Mouse (Mus musculus) C2C12 (cell line): ENCODE measurements around the gene Ift43. TPM values are rescaled to one million over a fixed set of nuclear protein-coding genes. Genes with fewer than 3 reads are reported as not detected.

ENCODE experiments used
- H3K27me3 ChIP-seq: one replicate; pipeline ENCODE4 v1.6.1; 2011; ENCODE audit not compliant: control insufficient read depth, insufficient read depth, insufficient read length
- H3K36me3 ChIP-seq: one replicate; pipeline ENCODE4 v1.6.1; 2011; ENCODE audit not compliant: control insufficient read depth, insufficient read depth
- H3K4me3 ChIP-seq: one replicate; pipeline ENCODE4 v1.5.1; 2011; ENCODE audit warnings: mild to moderate bottlenecking, control low read depth; ENCODE audit not compliant: poor library complexity, insufficient read depth, severe bottlenecking
- H3K79me2 ChIP-seq: one replicate; pipeline ENCODE4 v1.6.1; 2011; ENCODE audit not compliant: control insufficient read depth, insufficient read depth
- H3K79me3 ChIP-seq: one replicate; pipeline ENCODE4 v1.6.1; 2011; ENCODE audit warnings: low read depth, control low read depth
- H3ac ChIP-seq: one replicate; pipeline ENCODE3; 2011; ENCODE audit warnings: low read depth; ENCODE audit not compliant: control insufficient read depth, insufficient read length
- CEBPB ChIP-seq: IDR thresholded peaks from one replicate; pipeline ENCODE4 v1.6.1; 2011; ENCODE audit warnings: low read depth, mild to moderate bottlenecking, control low read depth, moderate library complexity
- CTCF ChIP-seq: IDR thresholded peaks from one replicate; pipeline ENCODE4 v1.5.1; 2011; ENCODE audit not compliant: control insufficient read depth, insufficient read depth, insufficient read length
- FOSL1 ChIP-seq: IDR thresholded peaks from one replicate; pipeline ENCODE4 v1.8.0; 2011; ENCODE audit warnings: mild to moderate bottlenecking, low read length; ENCODE audit not compliant: poor library complexity, insufficient read depth, severe bottlenecking
- MAX ChIP-seq: IDR thresholded peaks from one replicate; pipeline ENCODE4 v1.6.1; 2011; ENCODE audit warnings: mild to moderate bottlenecking, control low read depth
- MYOD1 ChIP-seq: IDR thresholded peaks from one replicate; pipeline ENCODE4 v1.6.1; 2011; ENCODE audit warnings: low read depth; ENCODE audit not compliant: control insufficient read depth, insufficient read length
- MYOG ChIP-seq: IDR thresholded peaks from one replicate; pipeline ENCODE4 v1.6.1; 2011; ENCODE audit not compliant: control insufficient read depth, insufficient read length; ENCODE audit errors: extremely low read depth
- USF1 ChIP-seq: IDR thresholded peaks from one replicate; pipeline ENCODE4 v1.6.1; 2011; ENCODE audit warnings: low read depth, mild to moderate bottlenecking, control low read depth, moderate library complexity
- polyA plus RNA-seq: library from polyadenylated mRNA; unstranded; fragments of >200 nt; fragmentation: generic; extraction: Trizol; gene quantifications from one replicate; pipeline ENCODE4 v1.2.1, GENCODE M21; 2012; ENCODE audit warnings: missing spikeins

Gene Ift43
- polyA plus RNA-seq, 1 experiment, result 45.1 TPM

- no peak overlapping the region for H3ac ChIP-seq
- no peaks in the 10 kb centered on the region for H3K27me3 ChIP-seq
- H3K79me3 ChIP-seq, result no peaks in the 10 kb centered on the region
- H3K79me2 ChIP-seq, result no peaks in the 10 kb centered on the region
- TF ChIP-seq USF1, result no peak
- no peak for TF ChIP-seq CEBPB
- no peak for TF ChIP-seq MAX
- TF ChIP-seq FOSL1, result no peak
- no peak for TF ChIP-seq MYOD1
- TF ChIP-seq CTCF, result no peak
- no peak for TF ChIP-seq MYOG
- H3K36me3 ChIP-seq, result no peaks in the 10 kb centered on the region
- H3K4me3 ChIP-seq, result no peak overlapping the region
Measured at GRCm38 (mm10) chr12:86161436-86161835, 79.1 kb downstream of the Ift43 start.

GRCm38 (mm10) chr12:86161942-86162341 is 79.6 kb downstream of the Ift43 start:
- Histone ChIP-seq H3K36me3 (no peaks in the 10 kb centered on the region), H3K4me3 (no peak overlapping the region), H3ac (no peak overlapping the region), H3K27me3 (no peaks in the 10 kb centered on the region), H3K79me2 (no peaks in the 10 kb centered on the region), H3K79me3 (no peaks in the 10 kb centered on the region)
- no peak for TF ChIP-seq FOSL1
- TF ChIP-seq MAX, result no peak
- TF ChIP-seq MYOG, result no peak
- no peak for TF ChIP-seq USF1
- no peak for TF ChIP-seq CEBPB
- TF ChIP-seq MYOD1, result no peak
- no peak for TF ChIP-seq CTCF

GRCm38 (mm10) chr12:86162890-86163816 is 80.8 kb downstream of the Ift43 start:
- peaks cover 9% of the 10 kb centered on the region for H3K27me3 ChIP-seq
- H3K4me3 ChIP-seq, result no peak overlapping the region
- H3K36me3 ChIP-seq, result no peaks in the 10 kb centered on the region
- no peak for TF ChIP-seq FOSL1
- no peak for TF ChIP-seq MYOD1
- TF ChIP-seq USF1, result no peak
- no peak for TF ChIP-seq CTCF
- no peak for TF ChIP-seq MYOG
- TF ChIP-seq CEBPB, result no peak
- no peak for TF ChIP-seq MAX
- no peaks in the 10 kb centered on the region for H3K79me2 ChIP-seq
- no peak overlapping the region for H3ac ChIP-seq
- H3K79me3 ChIP-seq, result no peaks in the 10 kb centered on the region

GRCm38 (mm10) chr12:86166244-86166643 is 83.9 kb downstream of the Ift43 start:
- Histone ChIP-seq H3K79me3 (no peaks in the 10 kb centered on the region), H3ac (no peak overlapping the region), H3K79me2 (no peaks in the 10 kb centered on the region), H3K4me3 (no peak overlapping the region), H3K27me3 (peaks cover 19% of the 10 kb centered on the region), H3K36me3 (no peaks in the 10 kb centered on the region)
- no peak for TF ChIP-seq USF1
- TF ChIP-seq CEBPB, result peak; percentile 55

- no peak overlapping the region for H3K4me3 ChIP-seq
- no peaks in the 10 kb centered on the region for H3K36me3 ChIP-seq
- H3K79me2 ChIP-seq, result no peaks in the 10 kb centered on the region
- no peaks in the 10 kb centered on the region for H3K79me3 ChIP-seq
- TF ChIP-seq MYOD1, result no peak
- no peak for TF ChIP-seq CTCF
- no peak for TF ChIP-seq MAX
- TF ChIP-seq CEBPB, result no peak
- no peak for TF ChIP-seq MYOG
- no peak for TF ChIP-seq FOSL1
- no peak for TF ChIP-seq USF1
- H3K27me3 ChIP-seq, result peaks cover 27% of the 10 kb centered on the region
- no peak overlapping the region for H3ac ChIP-seq
Measured at GRCm38 (mm10) chr12:86167075-86167474, 84.7 kb downstream of the Ift43 start.

- H3K27me3 ChIP-seq, result peaks cover 42% of the 10 kb centered on the region
- H3K4me3 ChIP-seq, result no peak overlapping the region
- no peak for TF ChIP-seq USF1
- no peak for TF ChIP-seq FOSL1
- no peak for TF ChIP-seq CTCF
Measured at GRCm38 (mm10) chr12:86168712-86169111, 86.4 kb downstream of the Ift43 start.

More at GRCm38 (mm10) chr12:86168712-86169111, 86.4 kb downstream of the Ift43 start:
- no peaks in the 10 kb centered on the region for H3K36me3 ChIP-seq
- H3K79me2 ChIP-seq, result no peaks in the 10 kb centered on the region
- H3ac ChIP-seq, result no peak overlapping the region
- H3K79me3 ChIP-seq, result no peaks in the 10 kb centered on the region
